Mouse (Mus musculus) olfactory bulb, adult 2 months (tissue): Measurements from ENCODE around the gene Prickle3.

Experiments
- CTCF ChIP-seq: fragments of 200-500 bp; IDR thresholded peaks from 2 replicates; pipeline ENCODE4 v1.5.1; 2012; ENCODE audit warnings: low read depth, mild to moderate bottlenecking, low read length, moderate library complexity; ENCODE audit not compliant: insufficient read depth
- POLR2A ChIP-seq: fragments of 200-500 bp; IDR thresholded peaks from 2 replicates; pipeline ENCODE4 v1.6.1; 2012; ENCODE audit warnings: mild to moderate bottlenecking, low read depth, low read length, moderate library complexity; ENCODE audit not compliant: insufficient read depth

- no peak for TF ChIP-seq CTCF
- no peak for TF ChIP-seq POLR2A
Observed at GRCm38 (mm10) chrX:7645349-7645748, 11.7 kb upstream of the Prickle3 start.
